Mouse (Mus musculus): ENCODE measurements around the gene Ptrh2. TPM values are rescaled to one million over a fixed set of nuclear protein-coding genes. Genes with fewer than 3 reads are reported as not detected.

Gene Ptrh2
- total RNA-seq, 2 experiments from 2014 or later: 5.1 to 5.3 TPM

DNA sequence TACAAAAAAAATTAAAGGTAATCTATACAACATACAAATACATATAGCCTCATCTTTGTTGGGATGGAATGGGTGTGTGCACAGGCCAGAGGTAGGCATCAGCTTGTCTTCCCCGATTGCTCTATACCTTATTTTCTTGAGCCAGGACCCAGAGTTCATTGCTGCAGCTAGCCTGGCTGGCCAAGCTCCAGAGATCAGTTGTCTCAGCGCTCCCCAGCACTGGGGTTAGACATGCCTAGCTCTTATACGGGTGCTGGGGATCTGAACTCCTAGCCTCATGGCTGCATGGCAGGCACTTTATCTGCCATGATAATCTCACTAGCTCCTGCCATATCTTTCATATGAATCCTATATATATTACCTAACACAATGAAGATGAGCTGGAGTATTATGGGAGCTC, 15.6 kb upstream of the Ptrh2 start:
- no peak for DNase-seq

DNA sequence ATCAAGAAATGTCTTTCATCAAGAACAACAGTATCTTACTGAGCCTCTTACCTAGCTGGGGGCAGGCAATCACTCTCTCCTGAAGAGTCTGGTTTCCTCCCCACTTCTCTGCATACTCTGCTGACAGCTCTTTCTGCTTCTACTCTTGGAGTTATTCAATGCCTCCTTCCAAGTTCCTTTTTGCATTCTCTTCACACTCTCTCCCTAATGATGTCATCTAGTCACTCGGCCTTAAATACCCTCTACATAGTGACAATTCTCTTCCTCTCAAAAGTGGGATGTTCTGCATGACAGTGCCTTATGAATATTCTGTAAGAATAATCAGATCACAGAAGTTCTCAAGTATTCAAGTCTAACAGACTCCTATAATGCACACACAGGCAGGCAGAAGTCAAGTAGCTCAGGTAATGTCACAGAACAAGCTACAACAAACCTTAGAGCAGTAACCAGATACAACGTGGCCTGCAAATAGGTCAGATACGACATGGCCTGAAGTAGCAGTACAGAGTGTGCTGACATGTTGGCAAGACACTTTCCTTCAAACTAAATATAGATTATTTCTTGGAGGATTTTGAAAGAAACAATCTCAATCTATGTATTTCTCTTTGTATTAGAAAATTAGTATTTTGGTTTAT, 12.6 kb upstream of the Ptrh2 start:
- peak; percentile 40 for DNase-seq

DNA sequence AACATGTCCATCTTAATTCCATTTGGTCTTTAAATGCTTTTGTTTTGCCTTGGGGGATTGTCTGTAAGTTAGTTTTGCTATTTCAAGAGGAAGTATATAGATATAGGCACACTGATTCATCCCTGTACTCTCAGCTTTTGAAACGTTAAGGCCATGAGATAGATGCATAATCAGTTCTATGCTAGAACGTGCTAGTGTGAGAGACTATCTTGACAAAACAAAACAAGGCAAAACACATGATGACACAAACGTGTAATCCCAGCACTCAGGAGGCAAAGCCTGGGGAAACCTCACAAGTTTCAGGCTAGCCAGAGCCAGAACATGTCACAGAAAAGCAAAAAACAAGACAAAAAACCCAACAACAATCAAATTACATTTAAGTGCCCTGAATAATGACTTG, 11.0 kb upstream of the Ptrh2 start:
- no peak for DNase-seq

DNA sequence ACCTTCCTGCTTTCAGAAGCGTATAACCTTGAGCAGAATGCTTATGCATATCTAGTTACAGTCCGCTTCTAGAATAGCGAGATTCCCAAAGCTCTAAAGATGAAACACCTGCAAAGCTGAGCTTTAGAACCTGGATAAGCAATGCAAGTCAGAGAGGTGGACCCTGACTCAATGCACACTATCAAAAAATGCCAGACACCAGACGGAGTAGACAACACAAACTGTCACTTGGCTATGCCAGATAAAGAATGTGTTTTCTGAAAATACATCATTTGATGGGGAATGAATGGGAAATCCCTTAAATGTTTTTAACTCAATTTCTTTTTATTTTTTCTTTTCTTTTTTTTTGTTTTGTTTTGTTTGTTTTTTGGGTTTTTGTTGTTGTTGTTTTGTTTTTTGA, 8.3 kb upstream of the Ptrh2 start:
- DNase-seq: no peak

DNA sequence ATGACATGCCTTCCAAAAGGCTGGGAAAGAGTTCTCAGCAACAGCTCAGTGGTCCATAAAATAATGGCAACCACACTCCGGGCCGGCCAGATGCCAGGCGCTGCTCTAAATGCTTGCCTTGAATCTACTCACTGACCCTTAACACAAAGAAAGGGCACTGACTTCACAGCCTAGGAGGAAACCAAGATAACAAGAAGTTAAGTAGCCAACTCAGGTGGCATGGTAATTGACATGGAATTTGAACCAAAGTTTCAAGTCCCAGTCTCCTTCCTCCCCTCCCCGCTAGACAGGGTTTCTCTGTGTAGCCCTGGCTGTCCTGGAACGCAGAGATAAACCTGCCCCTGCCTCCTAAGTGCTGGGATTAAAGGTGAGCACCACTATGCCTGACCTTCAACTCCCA, 4.8 kb upstream of the Ptrh2 start:
- no peak for DNase-seq

DNA sequence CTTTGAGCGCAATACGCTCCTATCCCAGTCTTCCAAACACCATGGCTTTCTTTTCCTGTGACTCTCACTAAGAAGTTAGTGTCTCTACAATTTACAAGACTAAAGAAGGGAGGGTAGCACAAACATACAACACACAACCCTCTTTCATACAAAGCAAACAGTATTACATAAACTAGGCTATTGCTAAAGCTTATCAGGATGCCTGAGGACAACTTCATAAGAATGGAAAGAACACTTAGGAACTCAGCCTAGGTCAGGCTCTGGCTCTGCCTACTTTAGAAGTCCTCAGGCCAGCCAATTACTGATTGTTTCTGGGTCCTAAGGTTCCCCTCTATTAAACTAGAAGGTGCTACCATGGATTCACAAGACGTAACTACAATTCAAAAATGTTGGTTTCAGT, 3.1 kb upstream of the Ptrh2 start:
- DNase-seq: no peak

DNA sequence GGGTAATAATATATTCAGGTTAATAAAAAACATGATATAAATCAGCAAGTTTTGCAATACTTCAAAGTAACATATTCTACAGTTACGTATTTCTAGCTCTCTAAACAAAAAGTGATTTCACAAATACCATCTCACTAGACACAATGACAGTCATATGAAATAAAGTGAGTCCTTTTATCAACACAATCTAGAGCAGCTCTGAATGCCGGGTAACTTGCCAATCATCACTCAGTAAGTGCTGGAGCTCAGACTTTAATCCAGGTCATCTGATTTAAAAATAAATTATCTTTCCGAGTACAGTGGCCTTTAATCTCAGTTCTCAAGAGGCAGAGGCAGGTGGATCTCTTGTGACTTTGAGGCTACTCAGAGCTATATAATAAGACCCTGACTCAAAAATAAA, 2.4 kb upstream of the Ptrh2 start:
- DNase-seq: no peak

DNA sequence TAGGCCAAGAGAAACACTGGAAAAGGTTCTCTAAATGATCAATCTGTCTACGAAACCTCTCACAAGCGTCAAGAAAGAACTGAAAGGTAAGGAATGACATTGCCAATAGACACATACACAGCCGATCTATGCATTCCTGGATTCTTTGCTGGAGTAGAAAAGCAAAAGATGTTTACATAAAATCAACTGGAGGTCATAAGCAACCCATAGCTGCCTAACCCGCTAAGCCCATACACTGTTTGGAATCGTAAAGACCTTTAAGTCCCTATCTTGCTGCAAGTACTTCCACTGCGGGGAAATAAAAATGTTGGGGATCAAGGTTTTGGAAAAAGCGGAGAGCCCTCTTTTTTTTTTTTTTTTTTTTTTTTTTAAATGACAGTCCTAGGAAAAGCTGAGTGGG, 924 bp upstream of the Ptrh2 start:
- DNase-seq: no peak

DNA sequence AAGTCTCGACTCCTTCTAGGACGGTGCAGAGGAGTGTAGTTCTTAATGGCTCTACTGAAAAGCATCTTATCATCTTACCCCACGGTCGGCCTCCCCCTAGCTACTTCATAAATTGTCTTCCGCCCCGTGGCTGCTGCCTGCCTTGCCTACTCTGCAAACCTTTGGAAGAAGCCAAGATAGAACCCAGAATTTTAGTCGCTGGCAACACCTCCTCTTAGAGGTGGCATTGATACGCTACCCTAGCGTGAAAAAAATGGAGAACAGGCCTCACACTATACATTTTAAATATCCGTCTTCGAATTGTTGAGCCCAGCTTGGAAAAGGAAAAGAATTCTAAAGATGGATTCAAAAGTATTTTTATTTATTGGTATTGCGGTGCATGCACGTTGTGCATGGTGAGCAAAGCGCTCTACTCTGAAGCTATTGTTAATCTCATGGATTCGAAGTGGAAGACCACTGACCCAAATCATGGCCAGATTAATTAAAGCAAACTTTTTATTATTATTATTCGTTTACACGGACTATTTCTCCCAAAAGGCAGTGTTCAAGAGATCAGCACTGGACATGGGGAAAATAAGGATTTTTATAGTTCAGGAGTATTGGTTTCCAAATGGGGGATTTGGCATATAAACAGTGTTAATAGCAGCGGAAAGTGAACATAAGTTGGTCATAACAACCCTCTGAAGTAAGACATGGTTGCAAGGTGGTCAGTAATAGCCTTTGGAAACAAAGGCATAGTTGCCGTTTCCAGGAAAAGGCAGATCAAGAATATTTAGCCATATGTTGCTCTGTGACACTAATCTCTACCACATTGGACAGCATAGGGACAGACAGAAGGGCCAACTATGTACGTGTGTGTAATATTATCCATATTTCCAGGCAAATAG, 584 bp downstream of the Ptrh2 start:
- no peak for DNase-seq

DNA sequence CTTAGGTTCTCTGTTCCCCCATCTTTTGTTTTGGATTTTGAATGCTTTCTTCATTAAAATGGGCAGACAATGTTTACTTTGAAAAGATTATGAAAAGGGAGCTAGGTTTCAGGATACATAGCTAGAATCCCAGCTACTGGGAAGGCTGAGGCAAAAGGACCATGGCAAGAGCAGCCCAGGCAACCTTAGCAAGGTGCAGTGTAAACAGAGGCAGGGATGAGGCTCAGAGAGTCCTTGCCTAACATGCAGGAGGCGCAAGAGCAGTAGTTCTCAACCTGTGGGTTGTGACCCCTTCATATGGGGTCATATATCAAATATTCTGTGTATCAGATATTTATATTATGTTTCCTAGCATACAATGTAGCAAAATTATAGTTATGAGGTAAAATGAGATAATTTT, 1.6 kb downstream of the Ptrh2 start:
- no peak for DNase-seq

DNA sequence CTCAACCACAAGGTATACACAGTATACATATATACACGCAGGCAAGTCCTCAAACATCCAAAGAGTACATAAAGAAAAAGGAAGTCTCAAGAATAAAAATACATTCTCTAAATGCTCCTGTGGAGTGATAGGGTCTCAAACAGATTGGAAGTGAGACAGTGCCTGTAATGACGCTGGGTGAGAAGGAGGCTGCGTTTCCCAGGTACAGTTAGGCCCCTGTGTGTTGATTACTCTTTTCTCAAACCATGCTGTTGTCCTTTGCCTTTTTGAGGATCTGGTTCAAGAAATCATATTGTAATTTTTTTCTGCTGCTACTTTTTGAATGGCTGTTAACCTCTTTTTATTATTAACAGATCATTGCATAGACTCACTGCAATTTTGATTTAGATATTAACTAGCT, 6.6 kb downstream of the Ptrh2 start:
- DNase-seq: no peak

DNA sequence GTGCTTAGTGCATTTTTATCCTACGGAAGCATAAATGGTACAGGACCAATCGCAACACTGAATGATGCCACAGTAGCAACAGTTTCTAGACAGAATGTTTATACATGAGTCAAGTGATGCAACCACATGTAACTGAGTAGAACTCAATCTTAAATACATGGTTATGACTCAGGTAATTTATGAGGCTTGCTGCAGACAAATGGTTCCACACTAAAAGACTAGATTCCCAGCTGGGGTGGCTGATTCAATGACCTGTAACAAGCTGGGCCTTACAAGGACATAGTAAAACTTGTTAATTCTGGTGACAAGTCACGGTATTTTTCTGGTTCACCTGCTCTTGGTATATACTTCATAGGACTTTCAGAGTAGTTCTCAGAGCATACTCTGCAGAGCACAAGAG, 7.7 kb downstream of the Ptrh2 start:
- no peak for DNase-seq

DNA sequence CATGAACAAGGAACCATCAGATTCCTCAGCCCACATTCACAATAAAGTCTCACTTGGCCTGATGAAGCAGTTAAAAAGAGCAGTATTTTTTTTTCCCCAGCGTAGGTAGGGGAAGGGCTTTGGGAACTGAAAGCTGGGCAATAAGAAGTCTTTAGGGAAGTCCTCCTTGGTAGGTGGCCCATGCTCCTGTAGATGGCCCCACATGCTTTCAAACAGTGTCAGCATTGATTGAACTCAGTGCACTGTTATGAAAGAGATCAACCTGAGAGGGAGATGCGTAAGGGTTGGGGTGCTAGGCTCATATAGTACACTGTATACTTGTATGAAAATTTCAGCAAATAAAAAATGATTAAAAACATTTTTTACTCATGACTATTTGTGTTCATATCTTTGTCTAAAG, 8.2 kb downstream of the Ptrh2 start:
- DNase-seq: no peak

DNA sequence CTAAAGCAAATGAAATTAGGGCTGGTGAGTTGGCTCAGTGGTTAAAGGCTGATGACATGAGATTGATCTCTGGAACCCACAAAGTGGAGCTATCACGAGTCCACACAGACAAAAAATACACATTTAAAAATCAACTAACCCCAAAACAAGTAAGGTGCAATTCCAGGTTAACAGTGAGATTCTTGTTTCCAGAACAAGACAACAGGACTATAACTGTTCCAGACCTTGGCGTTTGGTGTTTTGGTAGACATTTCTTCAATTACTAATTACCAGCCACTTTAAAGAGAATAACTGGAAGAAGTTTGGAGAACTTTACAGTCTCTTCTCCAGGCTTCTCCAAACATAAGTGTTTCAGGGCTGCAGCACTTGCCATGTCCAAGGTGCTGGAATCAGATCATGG, 8.8 kb downstream of the Ptrh2 start:
- DNase-seq: no peak

DNA sequence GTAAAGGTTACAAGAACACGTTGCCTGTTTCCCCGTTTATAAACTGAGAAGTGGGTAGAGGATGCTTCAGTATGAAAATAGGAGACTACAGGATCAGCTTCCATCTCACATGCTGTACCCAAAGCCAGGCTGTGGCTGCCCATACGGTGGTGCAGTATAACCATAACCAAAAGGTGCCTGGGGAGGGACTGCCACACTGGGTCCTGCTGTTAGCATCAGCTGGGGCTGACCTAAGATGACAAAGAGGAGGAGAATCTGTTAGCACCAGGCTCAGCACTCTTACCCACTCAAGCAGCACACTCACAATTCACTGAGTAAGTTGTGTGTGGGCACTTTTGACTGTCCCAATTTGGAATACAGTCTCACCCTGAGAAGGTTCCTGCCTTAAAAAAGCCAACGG, 11.7 kb downstream of the Ptrh2 start:
- DNase-seq: no peak

DNA sequence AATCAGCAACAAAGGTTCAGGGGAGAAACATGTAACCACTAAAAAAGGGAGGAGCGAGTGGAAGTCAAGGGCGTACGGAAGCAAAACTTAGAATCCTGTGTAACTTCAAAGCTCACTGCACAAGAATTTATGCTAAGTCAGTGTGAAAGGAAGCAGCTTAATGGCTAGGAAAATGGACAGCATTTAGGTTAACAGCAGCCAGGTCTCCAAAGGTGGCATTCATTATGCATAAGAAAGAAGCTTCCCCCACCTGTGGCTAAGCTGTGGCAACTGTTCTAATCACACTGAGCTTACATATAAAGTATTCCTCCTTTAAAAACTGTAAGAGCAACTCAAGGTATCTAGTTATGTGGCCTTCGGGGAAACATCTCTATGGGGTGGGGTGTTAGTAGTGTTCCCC, 17.4 kb downstream of the Ptrh2 start:
- DNase-seq: no peak

DNA sequence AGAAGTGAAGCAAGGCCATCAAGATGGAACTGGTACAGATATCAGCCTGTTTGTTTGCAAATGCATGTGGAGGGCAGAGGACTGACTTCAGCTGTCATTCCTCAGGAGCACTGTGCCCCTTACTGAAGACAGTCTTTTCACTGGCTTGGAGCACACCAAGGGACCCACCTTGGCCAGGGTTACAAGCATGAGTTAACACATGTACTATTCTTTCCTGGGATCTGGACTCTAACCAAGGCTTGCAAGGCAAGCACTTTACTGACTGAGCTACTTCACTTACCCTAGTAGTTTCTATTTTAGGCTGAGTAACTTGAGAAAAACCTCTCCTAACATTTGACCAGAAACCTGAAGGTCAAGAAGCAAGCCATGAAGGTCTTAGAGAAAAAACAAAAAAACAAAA, 30.8 kb downstream of the Ptrh2 start:
- DNase-seq: peak; percentile 26

DNA sequence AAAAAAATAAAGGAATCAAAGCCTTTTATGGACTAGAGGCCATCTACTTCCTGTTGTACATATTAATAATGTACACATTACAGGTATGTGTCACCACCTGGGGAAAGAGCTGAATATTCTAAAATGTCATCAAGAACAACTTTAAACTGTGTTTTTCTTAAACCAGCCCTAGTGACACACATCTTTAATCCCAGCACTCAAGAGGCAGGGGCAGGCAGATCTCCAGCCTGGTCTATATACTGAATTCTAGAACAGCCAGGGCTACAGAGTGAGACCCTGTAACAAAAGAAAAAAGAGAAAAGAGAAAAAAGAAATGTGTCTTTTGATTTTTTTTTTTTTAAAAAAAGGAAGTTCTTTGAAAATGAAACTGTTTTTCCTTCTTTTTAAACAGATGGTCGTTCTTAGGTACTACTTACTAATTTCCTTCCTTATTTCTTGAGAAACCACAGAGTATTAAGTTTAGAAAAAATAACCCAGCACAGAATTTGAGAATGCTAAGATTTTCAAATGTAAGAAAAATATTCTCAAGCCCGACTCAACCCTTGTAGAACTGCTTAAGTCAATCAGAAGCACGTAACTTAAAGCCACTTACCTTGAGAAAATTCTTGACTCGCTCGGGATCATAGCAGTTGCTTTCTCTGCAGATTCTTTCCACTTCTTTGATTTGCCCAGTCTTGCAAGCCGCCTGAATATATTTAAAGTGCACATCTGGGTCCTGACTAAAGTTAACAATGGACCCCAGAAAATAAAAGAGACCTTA, 33.7 kb downstream of the Ptrh2 start:
- no peak for DNase-seq

DNA sequence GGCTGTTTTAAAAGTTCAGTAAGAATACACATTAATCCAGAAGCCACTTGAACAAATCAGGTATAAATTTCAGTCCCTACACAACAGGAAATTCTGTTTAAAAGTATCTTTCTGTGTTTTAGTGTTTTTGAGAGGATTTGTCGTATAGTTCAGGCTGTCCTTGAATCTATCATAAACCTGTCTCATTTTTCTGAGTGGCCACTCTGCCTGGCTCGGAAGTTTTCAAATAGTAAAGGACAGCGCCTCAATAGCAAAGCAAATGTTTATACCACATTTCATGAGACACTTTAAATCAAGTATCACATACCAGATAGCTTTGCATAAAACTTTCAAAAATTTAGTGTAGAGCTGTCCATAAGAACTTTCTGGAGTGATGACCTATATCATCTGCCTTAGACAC, 34.6 kb downstream of the Ptrh2 start:
- no peak for DNase-seq

DNA sequence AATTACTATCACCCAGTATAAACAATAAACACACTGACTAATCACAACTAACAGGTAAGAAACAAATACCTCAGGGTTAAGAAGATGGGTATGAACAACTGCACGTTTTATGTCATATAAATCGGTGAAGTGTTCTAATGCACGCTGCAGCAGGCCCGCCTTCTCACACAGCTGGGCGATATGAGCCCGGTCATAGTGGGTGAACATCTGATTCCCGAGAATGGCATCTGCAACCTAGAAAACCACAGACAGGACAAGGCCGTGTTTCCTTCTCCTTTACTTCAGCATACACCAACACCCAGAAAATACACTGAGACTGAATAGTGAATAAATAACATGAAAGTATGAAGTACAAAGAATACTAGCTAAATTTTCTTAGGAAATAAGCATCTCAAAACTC, 35.6 kb downstream of the Ptrh2 start:
- no peak for DNase-seq

DNA sequence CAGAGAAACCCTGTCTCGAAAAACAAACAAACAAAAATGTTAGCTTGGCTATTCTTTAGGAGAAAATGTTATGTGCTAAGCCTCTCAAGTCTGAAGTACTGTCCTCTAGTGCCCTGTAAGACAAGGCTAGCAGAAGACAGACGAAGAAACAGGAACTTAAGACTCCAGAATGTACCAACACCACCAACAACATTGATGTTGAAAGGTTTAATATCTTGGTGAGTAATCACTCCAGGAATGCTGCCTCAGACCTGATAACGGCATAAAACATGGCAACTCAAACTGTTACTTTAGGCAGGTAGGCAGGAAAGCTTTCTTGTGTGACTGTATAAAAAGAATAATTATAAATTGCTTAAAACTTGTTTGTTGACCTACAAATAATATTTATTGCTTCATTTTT, 40.2 kb downstream of the Ptrh2 start:
- DNase-seq: no peak

DNA sequence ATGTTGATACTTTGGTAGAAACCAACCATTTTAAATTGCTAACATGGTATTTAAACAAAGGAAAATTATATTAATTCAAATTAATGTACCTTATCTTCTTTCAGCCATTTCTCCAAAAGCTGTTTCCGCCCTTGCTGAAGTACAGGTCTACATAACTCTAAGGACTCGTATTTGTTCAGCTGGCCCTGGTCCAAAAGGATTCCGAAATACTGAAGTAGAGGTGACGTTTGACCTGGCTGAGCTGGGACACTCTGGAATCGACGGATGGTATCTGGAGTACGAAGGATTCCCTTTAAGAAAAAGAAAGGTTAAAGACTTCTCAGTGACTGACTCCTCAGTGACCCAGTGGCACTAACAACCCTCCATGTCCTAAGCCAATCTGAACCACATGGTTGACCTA, 41.2 kb downstream of the Ptrh2 start:
- no peak for DNase-seq

DNA sequence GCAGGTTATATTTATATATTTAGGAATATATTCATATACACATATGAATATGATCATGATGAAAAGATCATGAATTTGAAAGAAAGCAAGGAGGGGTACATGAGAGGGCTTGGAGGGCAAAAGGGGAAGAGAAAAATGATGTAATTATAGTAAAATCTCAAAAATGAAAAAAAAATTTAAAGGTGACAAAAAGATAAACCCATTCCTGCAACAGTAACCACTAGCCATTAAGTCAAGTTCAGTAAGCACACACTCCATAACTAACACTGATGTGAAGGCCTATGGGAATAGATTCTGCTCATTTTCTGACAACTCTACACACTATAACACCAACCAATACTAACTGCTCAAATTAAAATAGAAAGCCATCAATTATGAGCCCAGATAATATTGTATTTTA, 41.8 kb downstream of the Ptrh2 start:
- DNase-seq: no peak
